Mouse (Mus musculus) skeletal muscle tissue, postnatal 0 days (tissue): ENCODE results near the gene Olfr1121. TPM values are rescaled to one million over a fixed set of nuclear protein-coding genes. Genes with fewer than 3 reads are reported as not detected.

Source experiments
- polyA plus RNA-seq: library from polyadenylated mRNA; unstranded; fragments of >200 nt; fragmentation: Nextera tagmentation; extraction: Ambion mirVana; gene quantifications from 2 replicates; pipeline ENCODE4 v1.2.1, GENCODE M21; 2015

Gene Olfr1121
- not detected in 2 replicates for polyA plus RNA-seq

GRCm38 (mm10) chr2:87369595-87369994 is at the start of gene Olfr1121:
Gene Olfr1121, plus strand, starts transcription at chr2:87369895.

GRCm38 (mm10) chr2:87354515-87354914 is 15.2 kb upstream of the Olfr1121 start, which contains the start of gene Olfr1120:
Gene Olfr1120, plus strand, starts transcription at chr2:87354815.

GRCm38 (mm10) chr2:87385549-87385948 is 15.9 kb downstream of the Olfr1121 start, which contains the start of gene Olfr1122:
Gene Olfr1122, plus strand, starts transcription at chr2:87385849.

GRCm38 (mm10) chr2:87416335-87416734 is 46.6 kb downstream of the Olfr1121 start, which contains the start of gene Olfr1123:
Gene Olfr1123, plus strand, starts transcription at chr2:87416635.

Other genes with a start within 250 kb of the Olfr1121 start
- not detected in 2 replicates for gene Olfr1110, start 229.6 kb upstream of the Olfr1121 start, polyA plus RNA-seq
- not detected in 2 replicates for gene Olfr1111, start 217.3 kb upstream of the Olfr1121 start, polyA plus RNA-seq
- not detected in 2 replicates for gene Olfr1112, start 182.1 kb upstream of the Olfr1121 start, polyA plus RNA-seq
- not detected in 2 replicates for gene Olfr1113, start 160.9 kb upstream of the Olfr1121 start, polyA plus RNA-seq
- gene Olfr1115, start 121.9 kb upstream of the Olfr1121 start, polyA plus RNA-seq: not detected in 2 replicates
- gene Olfr1116, start 102.4 kb upstream of the Olfr1121 start, polyA plus RNA-seq: not detected in 2 replicates
- gene Olfr1118, start 62.3 kb upstream of the Olfr1121 start, polyA plus RNA-seq: not detected in 2 replicates
- not detected in 2 replicates for gene Olfr1120, start 15.1 kb upstream of the Olfr1121 start, polyA plus RNA-seq
- gene Olfr1122, start 16.0 kb downstream of the Olfr1121 start, polyA plus RNA-seq: not detected in 2 replicates
- gene Olfr1123, start 46.7 kb downstream of the Olfr1121 start, polyA plus RNA-seq: not detected in 2 replicates
- 0.05 TPM in 1 of 2 replicates, not detected in the other for gene Olfr1124, start 60.4 kb downstream of the Olfr1121 start, polyA plus RNA-seq
- not detected in 2 replicates for gene Olfr1126, start 84.1 kb downstream of the Olfr1121 start, polyA plus RNA-seq
- not detected in 2 replicates for gene Pramel7, start 127.2 kb downstream of the Olfr1121 start, polyA plus RNA-seq
- gene Pramel6, start 136.7 kb downstream of the Olfr1121 start, polyA plus RNA-seq: not detected in 2 replicates
- gene Olfr153, start 161.9 kb downstream of the Olfr1121 start, polyA plus RNA-seq: not detected in 2 replicates
- not detected in 2 replicates for gene Olfr1128, start 175.6 kb downstream of the Olfr1121 start, polyA plus RNA-seq
- not detected in 2 replicates for gene Olfr1129, start 204.0 kb downstream of the Olfr1121 start, polyA plus RNA-seq
- gene Olfr1130, start 236.3 kb downstream of the Olfr1121 start, polyA plus RNA-seq: not detected in 2 replicates